Mouse (Mus musculus) intestine, embryonic 16.5 days (tissue): ENCODE data around the gene Nudcd3. TPM values are rescaled to one million over a fixed set of nuclear protein-coding genes. Genes with fewer than 3 reads are reported as not detected.

Source experiments
- ATAC-seq: fragments of 200-750 bp; cut with Nextera tagmentation; 2 replicates; pipeline ENCODE4 v1.8.0; 2017; ENCODE audit warnings: moderate TSS enrichment, moderate library complexity
- H3K27ac ChIP-seq: fragments of 300-500 bp; sonication (generic); 2 replicates; pipeline ENCODE4 v1.5.1; 2014; ENCODE audit warnings: mild to moderate bottlenecking, low read length
- H3K27me3 ChIP-seq: fragments of 300-500 bp; sonication (generic); replicated peaks from 2 replicates; pipeline ENCODE4 v1.6.1; 2014; ENCODE audit warnings: low read length, control low read depth, mixed read lengths; ENCODE audit not compliant: control insufficient read depth, insufficient read depth
- H3K36me3 ChIP-seq: fragments of 300-500 bp; sonication (generic); 2 replicates; pipeline ENCODE4 v1.6.1; 2014; ENCODE audit warnings: low read length, control low read depth; ENCODE audit not compliant: control insufficient read depth, insufficient read depth
- H3K4me1 ChIP-seq: fragments of 300-500 bp; sonication (generic); 2 replicates; pipeline ENCODE4 v1.6.1; 2014; ENCODE audit warnings: low read length, control low read depth, mixed read lengths; ENCODE audit not compliant: control insufficient read depth, insufficient read depth
- H3K4me2 ChIP-seq: fragments of 300-500 bp; sonication (generic); 2 replicates; pipeline ENCODE4 v1.6.1; 2014; ENCODE audit warnings: low read depth, low read length, control low read depth
- H3K4me3 ChIP-seq: fragments of 300-500 bp; sonication (generic); 2 replicates; pipeline ENCODE4 v1.5.1; 2014; ENCODE audit warnings: mild to moderate bottlenecking, low read length
- H3K9ac ChIP-seq: fragments of 300-500 bp; sonication (generic); 2 replicates; pipeline ENCODE4 v1.6.1; 2014; ENCODE audit warnings: low read depth, low read length
- H3K9me3 ChIP-seq: fragments of 300-500 bp; sonication (generic); 2 replicates; pipeline ENCODE4 v1.6.1; 2016; ENCODE audit warnings: low read length, control low read depth; ENCODE audit not compliant: control insufficient read depth
- WGBS: fragments of 180-500 bp; shearing (Covaris S2); extraction: QIAGEN DNeasy Blood & Tissue Kit; methylation state at CpG from one replicate; pipeline ENCODE4 v1.1.7; 2014; 5-methylcytosine and 5-hydroxymethylcytosine counted together
- polyA plus RNA-seq: library from polyadenylated mRNA; unstranded; fragments of >200 nt; fragmentation: Nextera tagmentation; extraction: Ambion mirVana; gene quantifications from 2 replicates; pipeline ENCODE4 v1.2.1, GENCODE M21; 2015

Gene Nudcd3
- polyA plus RNA-seq, 1 experiment from 2014 or later = 33.3 TPM

DNA sequence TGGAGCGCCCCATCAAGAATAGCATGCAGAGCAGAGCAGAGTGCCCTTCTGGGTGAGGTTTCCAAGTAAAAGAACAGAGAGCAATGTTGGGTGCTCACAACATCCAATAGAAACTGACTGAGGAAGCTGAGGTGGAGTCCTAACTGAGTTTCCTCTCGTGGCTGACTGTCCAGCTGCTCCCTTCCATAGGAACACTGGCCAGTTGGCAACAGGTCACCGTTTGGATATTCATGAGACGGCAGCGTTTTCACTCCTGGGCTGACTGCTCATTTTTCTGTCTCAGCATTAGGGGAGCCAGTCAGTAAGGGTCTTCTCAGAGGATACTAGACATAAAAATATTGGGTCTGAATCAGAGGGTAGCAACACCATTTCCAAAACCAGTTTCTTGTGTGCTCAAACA, 43.6 kb downstream of the Nudcd3 start:
- ATAC-seq = no peak
- Histone ChIP-seq H3K4me3 (no peak overlapping the region), H3K27me3 (no peaks in the 10 kb centered on the region), H3K9ac (no peak overlapping the region), H3K9me3 (no peaks in the 10 kb centered on the region), H3K27ac (no peak overlapping the region), H3K4me2 (no peak overlapping the region), H3K4me1 (peaks cover 15% of the 10 kb centered on the region), H3K36me3 (no peaks in the 10 kb centered on the region)
- WGBS = 85% methylated on average over 5 of the region's 5 CpGs

DNA sequence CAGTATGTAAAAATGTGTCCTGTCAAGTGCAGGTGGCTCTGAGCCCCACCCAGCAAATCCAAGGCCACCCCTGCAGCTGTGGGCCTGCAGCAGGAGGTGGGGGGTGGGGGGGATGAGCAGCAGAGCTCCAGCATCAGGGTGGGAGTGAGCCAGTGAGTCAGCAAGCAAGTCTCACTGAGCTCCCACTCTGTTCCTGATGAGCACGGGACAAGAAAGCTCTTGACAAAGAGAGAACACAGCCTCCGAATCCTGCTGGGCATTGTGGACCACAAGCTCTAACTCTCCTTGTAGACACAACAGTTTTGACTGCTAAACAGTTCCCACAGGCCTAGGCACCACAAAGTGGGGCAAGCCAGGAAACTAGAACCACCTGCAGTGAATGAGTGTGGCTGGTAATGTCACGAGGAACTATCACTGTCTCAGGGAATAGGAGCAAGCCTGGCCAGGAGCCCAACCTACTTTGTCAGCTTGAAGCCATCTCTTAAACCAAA, 46.0 kb downstream of the Nudcd3 start:
- 47% methylated on average over 3 of the region's 3 CpGs for WGBS
- Histone ChIP-seq H3K4me1 (peaks cover 15% of the 10 kb centered on the region), H3K27me3 (no peaks in the 10 kb centered on the region), H3K4me3 (no peak overlapping the region), H3K4me2 (no peak overlapping the region), H3K9me3 (no peaks in the 10 kb centered on the region), H3K27ac (peak overlapping the region; percentile 49), H3K9ac (no peak overlapping the region), H3K36me3 (peaks cover 9% of the 10 kb centered on the region)
- peak; percentile 80 for ATAC-seq

DNA sequence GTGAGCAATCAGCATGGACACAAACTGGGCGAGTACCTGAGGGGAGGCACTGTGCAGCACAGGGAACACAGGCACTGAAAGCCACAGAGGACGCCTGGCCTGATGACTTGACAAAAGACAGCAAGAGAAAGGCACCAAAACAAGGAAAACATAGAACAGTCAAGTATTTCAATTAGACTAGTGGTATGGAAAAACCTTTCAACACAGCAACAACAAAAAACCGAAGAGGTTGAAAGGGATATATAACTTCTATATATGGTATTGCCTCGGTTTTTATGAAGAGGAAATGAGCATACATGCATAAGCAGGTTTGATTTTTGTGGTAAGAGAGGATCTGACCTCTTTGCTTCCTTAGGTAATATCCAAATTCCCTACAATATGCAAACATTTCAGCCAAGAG, 47.4 kb downstream of the Nudcd3 start:
- H3K4me1 ChIP-seq = peaks cover 15% of the 10 kb centered on the region
- H3K9me3 ChIP-seq = no peaks in the 10 kb centered on the region
- no peak overlapping the region for H3K4me3 ChIP-seq
- no peak overlapping the region for H3K9ac ChIP-seq
- H3K4me2 ChIP-seq = no peak overlapping the region
- ATAC-seq = no peak
- no peaks in the 10 kb centered on the region for H3K27me3 ChIP-seq
- 79% methylated on average over 4 of the region's 4 CpGs for WGBS
- peaks cover 16% of the 10 kb centered on the region for H3K36me3 ChIP-seq
- no peak overlapping the region for H3K27ac ChIP-seq

DNA sequence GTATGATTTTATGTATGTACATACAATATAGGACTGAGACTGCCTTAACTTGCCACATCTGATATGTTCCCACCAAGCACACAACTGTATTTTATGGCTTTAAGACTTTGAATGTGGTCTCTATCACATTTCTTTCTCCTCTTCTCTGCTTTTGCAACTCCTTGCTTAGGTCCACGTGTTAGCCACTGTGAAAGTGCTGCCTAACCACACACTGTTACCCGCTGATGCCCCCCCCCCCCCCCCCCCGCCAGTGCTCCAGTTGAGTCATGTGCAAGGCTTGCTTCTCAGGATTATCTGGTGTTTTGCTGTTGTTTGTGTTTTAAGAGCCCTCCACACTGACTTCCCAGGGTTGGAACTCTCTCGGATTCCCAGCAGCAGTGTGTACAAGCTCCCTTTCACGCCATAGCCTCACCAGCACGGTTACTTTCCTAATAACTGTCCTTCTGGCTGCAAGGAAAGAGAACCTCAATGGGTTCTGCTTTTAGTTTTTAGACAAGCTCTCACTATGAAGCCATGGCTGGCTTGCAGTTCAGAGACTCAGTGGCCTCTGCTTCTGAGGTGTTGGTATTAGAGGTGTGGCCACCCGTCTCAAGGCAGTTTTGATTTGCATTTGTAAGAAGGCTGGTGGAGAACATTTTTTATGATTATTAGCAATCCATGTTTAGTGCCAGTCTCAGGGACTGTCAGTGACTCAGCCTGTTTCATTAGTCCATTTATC, 61.8 kb downstream of the Nudcd3 start:
- H3K4me1 ChIP-seq = no peaks in the 10 kb centered on the region
- WGBS = 84% methylated on average over 6 of the region's 7 CpGs
- H3K27ac ChIP-seq = no peak overlapping the region
- no peak for ATAC-seq
- H3K9ac ChIP-seq = no peak overlapping the region
- no peaks in the 10 kb centered on the region for H3K36me3 ChIP-seq
- no peak overlapping the region for H3K4me3 ChIP-seq
- H3K9me3 ChIP-seq = no peaks in the 10 kb centered on the region
- H3K27me3 ChIP-seq = no peaks in the 10 kb centered on the region
- H3K4me2 ChIP-seq = no peak overlapping the region

DNA sequence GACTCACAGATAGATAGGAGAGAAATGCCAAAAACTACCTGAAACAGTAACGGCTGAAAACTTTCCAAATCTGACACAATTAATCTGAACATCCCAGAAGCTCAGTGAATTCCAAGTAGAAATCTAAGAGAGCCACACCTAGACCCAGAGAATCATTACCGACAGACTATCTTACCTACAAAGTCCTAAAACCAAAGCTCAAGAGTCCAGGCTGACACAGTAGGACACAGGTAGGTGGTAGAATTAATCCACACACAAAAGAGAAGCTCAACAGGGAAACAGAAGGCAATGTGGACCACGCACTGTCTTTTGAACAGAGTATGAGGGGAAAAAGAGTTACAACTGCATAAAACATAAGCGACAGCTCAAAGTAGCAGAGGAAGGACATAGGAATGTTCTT, 67.3 kb downstream of the Nudcd3 start:
- ATAC-seq = 0 out of 2 replicates have a peak, but pooled peaks have one; percentile 58
- H3K27me3 ChIP-seq = no peaks in the 10 kb centered on the region
- no peak overlapping the region for H3K27ac ChIP-seq
- no peaks in the 10 kb centered on the region for H3K9me3 ChIP-seq
- H3K4me2 ChIP-seq = no peak overlapping the region
- H3K4me1 ChIP-seq = no peaks in the 10 kb centered on the region
- no peak overlapping the region for H3K9ac ChIP-seq
- H3K36me3 ChIP-seq = no peaks in the 10 kb centered on the region
- H3K4me3 ChIP-seq = no peak overlapping the region
- 88% methylated on average over 4 of the region's 4 CpGs for WGBS

DNA sequence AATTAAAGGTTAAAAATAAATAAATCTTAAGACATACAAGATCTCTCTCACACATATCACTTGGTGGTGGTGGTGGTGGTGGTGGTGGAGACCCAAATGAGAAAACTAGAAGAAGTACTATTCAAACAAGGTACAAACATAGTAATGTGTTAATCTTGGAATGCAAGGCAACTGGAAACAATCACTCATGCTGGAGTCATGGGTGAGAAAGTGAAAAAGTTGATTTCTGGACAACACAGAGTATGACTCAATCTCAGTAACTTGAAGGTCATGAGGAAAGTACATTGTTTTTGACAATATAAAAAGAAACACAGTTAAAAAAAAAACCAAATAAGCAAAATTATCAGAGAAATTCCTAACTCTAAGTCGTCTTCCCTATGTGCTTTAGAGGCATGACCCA, 69.6 kb downstream of the Nudcd3 start:
- no peak overlapping the region for H3K27ac ChIP-seq
- H3K9me3 ChIP-seq = no peaks in the 10 kb centered on the region
- WGBS = 72% methylated on average over 1 of the region's 1 CpGs
- ATAC-seq = no peak
- no peaks in the 10 kb centered on the region for H3K4me1 ChIP-seq
- no peak overlapping the region for H3K4me2 ChIP-seq
- no peak overlapping the region for H3K9ac ChIP-seq
- H3K4me3 ChIP-seq = no peak overlapping the region
- no peaks in the 10 kb centered on the region for H3K36me3 ChIP-seq
- H3K27me3 ChIP-seq = no peaks in the 10 kb centered on the region

DNA sequence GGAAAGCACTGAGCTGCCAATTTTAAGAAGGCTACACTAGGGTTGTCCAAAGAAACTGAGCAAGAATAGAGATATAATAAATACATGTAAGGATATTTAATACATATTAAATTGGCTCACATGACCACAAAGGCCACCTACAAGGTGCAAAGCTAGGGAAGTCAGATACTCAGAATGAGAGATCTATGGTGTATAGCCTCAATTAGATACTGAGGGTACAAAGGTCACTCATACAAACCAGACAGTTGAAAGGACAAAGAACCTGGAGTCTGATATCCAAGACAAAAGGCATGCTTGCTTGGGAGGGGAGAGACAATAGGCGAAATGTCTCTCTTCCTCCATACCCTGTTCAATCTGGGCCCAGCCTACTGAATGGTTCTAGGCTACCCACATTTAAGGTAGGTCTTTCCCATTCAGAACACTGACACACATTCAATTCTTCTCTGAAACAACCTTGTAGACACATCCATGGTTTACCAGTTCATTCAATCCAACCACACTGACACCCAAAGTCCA, 76.6 kb downstream of the Nudcd3 start:
- Histone ChIP-seq H3K9me3 (no peaks in the 10 kb centered on the region), H3K4me1 (peaks cover 5% of the 10 kb centered on the region; the same call in 1 of the 2 replicates), H3K4me2 (no peak overlapping the region), H3K36me3 (0 out of 2 replicates have a peak, but pooled peaks cover 3% of the 10 kb centered on the region), H3K4me3 (no peak overlapping the region), H3K27ac (peak overlapping the region; percentile 1; the same call in 1 of the 2 replicates), H3K27me3 (no peaks in the 10 kb centered on the region), H3K9ac (no peak overlapping the region)
- peak; percentile 88 for ATAC-seq
- WGBS = 88% methylated on average over 1 of the region's 1 CpGs

DNA sequence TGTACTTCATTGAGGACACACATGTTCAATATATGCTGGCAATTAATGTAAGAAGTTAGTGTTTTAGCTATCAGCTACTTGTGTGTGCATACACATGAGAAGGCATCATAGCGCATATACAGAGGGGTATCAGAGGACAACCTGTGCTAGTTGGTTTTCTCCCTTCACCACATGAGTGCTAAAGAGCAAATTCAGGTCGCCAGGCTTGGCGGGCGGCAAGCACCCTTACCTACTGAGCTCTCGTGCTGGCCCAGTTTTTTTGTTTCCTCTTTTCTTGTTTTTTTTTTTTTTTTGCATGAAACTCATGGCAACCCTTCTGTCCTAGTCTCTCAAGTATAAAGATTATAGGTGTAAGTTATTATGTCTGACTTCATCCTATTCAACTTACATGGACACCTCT, 77.6 kb downstream of the Nudcd3 start:
- no peak for ATAC-seq
- no peak overlapping the region for H3K27ac ChIP-seq
- no peak overlapping the region for H3K9ac ChIP-seq
- H3K9me3 ChIP-seq = no peaks in the 10 kb centered on the region
- H3K27me3 ChIP-seq = no peaks in the 10 kb centered on the region
- H3K4me1 ChIP-seq = peaks cover 5% of the 10 kb centered on the region; the same call in 1 of the 2 replicates
- H3K4me3 ChIP-seq = no peak overlapping the region
- WGBS = 90% methylated on average over 5 of the region's 5 CpGs
- H3K4me2 ChIP-seq = no peak overlapping the region
- H3K36me3 ChIP-seq = 0 out of 2 replicates have a peak, but pooled peaks cover 3% of the 10 kb centered on the region

DNA sequence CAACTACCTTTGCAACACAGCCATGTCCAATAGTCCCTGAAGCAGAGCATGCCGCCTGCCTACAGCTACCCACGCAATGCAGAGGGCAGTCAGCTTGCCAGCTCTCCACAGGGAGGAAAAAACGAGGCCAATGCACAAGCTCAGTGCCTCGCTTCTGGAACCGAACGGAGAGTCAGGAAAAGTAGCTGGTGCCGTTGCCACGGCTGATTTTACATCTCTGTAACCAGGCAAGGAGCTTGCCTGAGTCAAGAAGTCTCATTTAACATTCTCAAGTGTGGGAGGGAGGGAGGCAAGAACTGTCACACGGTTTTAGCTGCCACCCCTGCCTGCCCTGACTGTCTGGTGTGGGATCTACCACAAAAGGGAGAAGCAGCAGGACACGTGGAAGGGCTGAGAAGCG, 79.6 kb downstream of the Nudcd3 start:
- H3K36me3 ChIP-seq = 0 out of 2 replicates have a peak, but pooled peaks cover 8% of the 10 kb centered on the region
- 81% methylated on average over 11 of the region's 11 CpGs for WGBS

More for the DNA sequence above, 79.6 kb downstream of the Nudcd3 start:
- ATAC-seq = no peak
- H3K4me1 ChIP-seq = peaks cover 5% of the 10 kb centered on the region; the same call in 1 of the 2 replicates
- no peaks in the 10 kb centered on the region for H3K9me3 ChIP-seq
- H3K9ac ChIP-seq = no peak overlapping the region
- H3K27me3 ChIP-seq = no peaks in the 10 kb centered on the region
- no peak overlapping the region for H3K4me2 ChIP-seq
- no peak overlapping the region for H3K4me3 ChIP-seq
- H3K27ac ChIP-seq = no peak overlapping the region
